Mouse (Mus musculus) left cerebral cortex, postnatal 10 days (tissue): ENCODE measurements at regions not wholly inside any gene's neighbourhood (a gene's known extent, or its start where the extent isn't known, plus 50 kb on each side); places are given as distances from the start of the nearest gene placed in this dataset.
A peak's percentile ranks its signal among the peaks of the same experiment; 100 is the strongest.

Experiments used
- DNase-seq, 2 experiments: peaks; one replicate each; pipeline ENCODE4 v3.0.0; 2021 to 2022; ENCODE audit warnings: low spot score in 2 of 2, mixed read lengths in 1 of 2; ENCODE audit errors: extremely low spot score in 1 of 2
- intact Hi-C: fragments of 180-260 bp; cut with DNase I; formaldehyde crosslinking; loops from one replicate; pipeline ENCODE4 v1.15.1; 2025

GRCm38 (mm10) chr17:72993134-72993533 is 75.0 kb downstream of the Lbh start:
- no peak for DNase-seq
- intact Hi-C loops = no loop called here

GRCm38 (mm10) chr17:72993626-72994025 is 75.5 kb downstream of the Lbh start:
- no peak for DNase-seq
- intact Hi-C loops = no loop called here

- no peak for DNase-seq
- intact Hi-C loops = no loop called here
These were observed 78.4 kb downstream of the Lbh start for GRCm38 (mm10) chr17:72996539-72996938.

- intact Hi-C loops = no loop called here
These were observed 79.3 kb downstream of the Lbh start for GRCm38 (mm10) chr17:72997301-72997921.

GRCm38 (mm10) chr17:73005100-73005499 is 87.0 kb downstream of the Lbh start:
- intact Hi-C loops = no loop called here
- DNase-seq = no peak

More at GRCm38 (mm10) chr17:72997301-72997921, 79.3 kb downstream of the Lbh start:
- peak in 1 of 2 experiments; percentile 33 for DNase-seq

- intact Hi-C loops = no loop called here
- peak in 1 of 2 experiments; percentile 46 for DNase-seq
These were observed 90.8 kb downstream of the Lbh start for GRCm38 (mm10) chr17:73008901-73009300.

GRCm38 (mm10) chr17:73009962-73010361 is 91.9 kb downstream of the Lbh start:
- intact Hi-C loops = no loop called here

GRCm38 (mm10) chr17:73012356-73012755 is 94.3 kb downstream of the Lbh start:
- intact Hi-C loops = no loop called here
- DNase-seq = no peak

More at GRCm38 (mm10) chr17:73009962-73010361, 91.9 kb downstream of the Lbh start:
- DNase-seq = peak in 1 of 2 experiments; percentile 55

GRCm38 (mm10) chr17:73012954-73013353 is 94.8 kb upstream of the Lclat1 start:
- intact Hi-C loops = no loop called here
- no peak for DNase-seq

- intact Hi-C loops = no loop called here
- no peak for DNase-seq
These were observed 93.5 kb upstream of the Lclat1 start for GRCm38 (mm10) chr17:73014090-73014853.

GRCm38 (mm10) chr17:73017173-73017572 is 90.6 kb upstream of the Lclat1 start:
- no peak for DNase-seq
- intact Hi-C loops = no loop called here

GRCm38 (mm10) chr17:73022630-73023051 is 85.1 kb upstream of the Lclat1 start:
- peak in 1 of 2 experiments; percentile 48 for DNase-seq
- intact Hi-C loops = no loop called here

- DNase-seq = no peak
- intact Hi-C loops = no loop called here
These were observed 84.2 kb upstream of the Lclat1 start for GRCm38 (mm10) chr17:73023362-73024107.

GRCm38 (mm10) chr17:73027122-73027521 is 80.7 kb upstream of the Lclat1 start:
- intact Hi-C loops = no loop called here
- no peak for DNase-seq

GRCm38 (mm10) chr17:73031796-73032195 is 76.0 kb upstream of the Lclat1 start:
- intact Hi-C loops = no loop called here
- no peak for DNase-seq

- intact Hi-C loops = no loop called here
These were observed 75.5 kb upstream of the Lclat1 start for GRCm38 (mm10) chr17:73032326-73032725.

GRCm38 (mm10) chr17:73034420-73034819 is 73.4 kb upstream of the Lclat1 start:
- intact Hi-C loops = no loop called here
- no peak for DNase-seq

More at GRCm38 (mm10) chr17:73032326-73032725, 75.5 kb upstream of the Lclat1 start:
- no peak for DNase-seq

- intact Hi-C loops = no loop called here
- DNase-seq = no peak
These were observed 72.8 kb upstream of the Lclat1 start for GRCm38 (mm10) chr17:73034981-73035481.

- DNase-seq = no peak
- intact Hi-C loops = no loop called here
These were observed 70.9 kb upstream of the Lclat1 start for GRCm38 (mm10) chr17:73036845-73037244.
